Mouse (Mus musculus): ENCODE data around the gene Snd1.

DNA sequence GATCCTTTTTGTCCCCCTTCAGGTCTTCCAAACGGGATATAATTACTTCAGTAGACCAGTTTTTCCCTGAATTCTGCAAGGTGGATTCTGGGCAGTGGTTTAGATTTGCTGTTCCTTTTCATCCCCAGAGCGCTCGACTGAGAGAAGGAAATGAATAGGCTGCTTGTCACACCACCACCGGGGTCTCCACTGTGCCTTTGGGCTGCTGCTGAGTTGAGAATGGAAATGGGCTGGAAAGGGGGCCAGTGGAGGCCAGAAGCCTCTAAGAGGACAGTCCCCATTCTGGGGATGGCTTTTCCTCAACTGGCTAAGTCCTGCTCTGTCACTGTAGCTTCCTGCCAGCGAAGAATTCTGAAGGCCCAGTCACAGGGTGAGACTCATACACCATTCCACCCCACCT is 309.0 kb downstream of the Snd1 start:
- TF ChIP-seq CTCF (IDR thresholded peaks at IDR 0.05; ENCODE audit: borderline replicate concordance, insufficient read depth, low read length) (no peak), POLR2A (IDR thresholded peaks at IDR 0.05; ENCODE audit: low read depth, low read length) (no peak)

Data from embryonic fibroblast, embryonic 13.5 days (primary cell).